Mouse (Mus musculus): ENCODE data around the gene Naa11. TPM values are rescaled to one million over a fixed set of nuclear protein-coding genes. Genes with fewer than 3 reads are reported as not detected.

Naa11 gene
- polyA plus RNA-seq, 1 experiment from 2014 or later: 0.14 TPM

GRCm38 (mm10) chr5:97334794-97335193 is 57.4 kb downstream of the Naa11 start:
- whole genome bisulfite sequencing: 51% methylated on average over 3 of the region's 3 CpGs
- H3K36me3 ChIP-seq: no peaks in the 10 kb centered on the region
- H3K4me3 ChIP-seq (replicated peaks): no peak overlapping the region

More at GRCm38 (mm10) chr5:97334794-97335193, 57.4 kb downstream of the Naa11 start:
- H3K4me2 ChIP-seq (replicated peaks): no peak overlapping the region
- H3K27ac ChIP-seq: no peak overlapping the region
- no peaks in the 10 kb centered on the region for H3K9me3 ChIP-seq
- no peaks in the 10 kb centered on the region for H3K27me3 ChIP-seq (replicated peaks)
- no peak for ATAC-seq
- H3K9ac ChIP-seq: no peak overlapping the region
- no peaks in the 10 kb centered on the region for H3K4me1 ChIP-seq (replicated peaks)

Other genes with a start within 250 kb of the Naa11 start
- gene Gk2, start 64.6 kb upstream of the Naa11 start, polyA plus RNA-seq (2015; fragmentation: Nextera tagmentation; extraction: Ambion mirVana): 0.09 TPM in 1 of 2 replicates, not detected in the other